Mouse (Mus musculus): ENCODE data around the gene Camta2.
A peak's percentile ranks its signal among the peaks of the same experiment; 100 is the strongest.

Camta2 gene

DNA sequence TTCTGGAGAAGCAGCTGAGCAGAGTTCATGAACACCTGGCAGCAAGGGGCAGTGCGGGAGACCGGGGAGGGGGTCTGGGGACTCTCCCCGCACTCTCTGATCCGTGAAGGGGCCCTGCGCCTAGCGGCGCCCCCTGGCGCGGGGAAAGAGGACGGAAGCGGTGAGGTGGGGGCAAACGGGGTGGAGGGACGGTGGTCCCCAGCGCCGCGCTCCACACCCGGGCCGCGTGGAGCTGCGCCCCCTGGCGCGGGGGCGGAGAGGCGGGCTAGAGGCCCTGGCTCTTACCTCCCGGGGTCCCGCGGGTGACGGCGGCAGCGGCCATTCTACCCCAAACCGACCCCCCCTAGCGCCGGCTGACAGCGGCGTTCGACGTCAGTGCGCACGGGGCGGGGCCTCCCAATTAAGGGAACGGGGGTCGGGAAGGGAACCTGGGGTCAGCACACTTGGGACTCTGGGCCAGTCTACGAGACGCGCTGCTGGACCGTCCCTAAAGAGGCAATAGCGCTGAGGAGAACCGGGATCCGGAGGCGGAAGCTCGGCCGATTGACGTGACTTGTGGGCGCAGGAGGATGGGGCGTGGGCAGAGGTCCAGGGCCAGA, at the start of gene Camta2:
Camta2 (minus strand) TSS at position 505 of the 599 bp plus-strand sequence.
- peak; percentile 93 for DNase-seq (ENCODE audit: low spot score)

- no peak for DNase-seq (ENCODE audit: low spot score)
Observed at GRCm38 (mm10) chr11:70733256-70733655, 45.4 kb upstream of the Camta2 start.

GRCm38 (mm10) chr11:70731178-70731577, 43.3 kb upstream of the Camta2 start:
- no peak for DNase-seq (ENCODE audit: low spot score)

GRCm38 (mm10) chr11:70730427-70731038, 42.6 kb upstream of the Camta2 start:
- no peak for DNase-seq (ENCODE audit: low spot score)

DNA sequence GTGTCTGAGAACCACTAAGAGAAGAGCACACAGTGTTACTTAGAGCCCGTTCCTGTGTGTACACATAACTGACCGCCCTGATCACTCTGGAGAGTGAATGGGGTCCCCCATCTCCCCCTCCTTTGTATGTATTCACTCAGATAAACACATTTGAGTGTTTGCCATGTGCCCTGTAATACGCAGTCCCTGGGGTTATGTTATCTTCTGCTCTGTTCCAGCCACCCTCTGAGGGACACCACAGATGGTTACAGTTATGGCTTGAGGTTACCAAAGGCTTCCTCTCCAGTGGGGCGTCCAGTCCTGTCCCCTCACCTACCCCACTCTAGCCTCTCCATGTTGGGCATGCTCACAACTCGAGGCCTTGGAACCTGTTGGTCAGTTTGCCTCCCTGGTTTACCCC, 39.5 kb upstream of the Camta2 start:
- no peak for DNase-seq (ENCODE audit: low spot score)

GRCm38 (mm10) chr11:70726585-70726984, 38.7 kb upstream of the Camta2 start:
- no peak for DNase-seq (ENCODE audit: low spot score)

DNA sequence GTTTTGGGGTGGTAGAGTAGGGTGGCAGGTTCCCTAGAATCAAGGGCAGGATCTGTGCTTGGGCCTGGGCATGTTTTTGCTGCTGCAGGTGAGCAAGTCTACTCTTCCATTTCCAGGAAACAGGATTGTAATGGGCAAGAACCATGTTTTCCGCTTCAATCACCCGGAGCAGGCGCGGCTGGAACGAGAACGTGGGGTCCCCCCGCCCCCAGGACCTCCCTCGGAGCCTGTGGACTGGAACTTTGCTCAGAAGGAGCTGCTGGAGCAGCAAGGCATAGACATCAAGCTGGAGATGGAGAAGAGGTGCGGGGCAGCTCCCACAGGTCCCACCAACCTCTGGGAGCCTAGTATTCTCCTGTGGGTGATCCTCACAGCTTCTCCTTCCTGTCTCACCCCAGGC, 36.8 kb upstream of the Camta2 start:
- no peak for DNase-seq (ENCODE audit: low spot score)

DNA sequence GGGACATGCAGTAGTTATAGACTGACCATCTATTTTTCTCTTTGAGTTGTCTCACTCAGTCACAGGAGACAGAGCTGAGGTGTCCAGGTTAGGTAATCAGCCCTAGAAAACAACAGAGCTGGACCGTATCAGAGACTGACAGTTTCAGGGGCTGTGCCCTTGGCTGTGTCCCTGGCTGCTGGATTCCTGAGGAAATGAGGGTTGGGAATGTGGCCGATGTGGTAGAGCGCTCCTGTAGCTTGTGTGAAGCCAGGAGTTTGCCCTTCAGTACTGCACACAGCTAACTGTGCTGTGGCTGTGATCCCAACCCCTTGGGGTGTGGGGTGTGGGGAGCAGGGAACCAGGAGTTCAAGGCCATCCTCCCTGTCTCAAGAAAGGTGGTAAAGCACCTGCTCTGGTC, 33.2 kb upstream of the Camta2 start:
- no peak for DNase-seq (ENCODE audit: low spot score)

DNA sequence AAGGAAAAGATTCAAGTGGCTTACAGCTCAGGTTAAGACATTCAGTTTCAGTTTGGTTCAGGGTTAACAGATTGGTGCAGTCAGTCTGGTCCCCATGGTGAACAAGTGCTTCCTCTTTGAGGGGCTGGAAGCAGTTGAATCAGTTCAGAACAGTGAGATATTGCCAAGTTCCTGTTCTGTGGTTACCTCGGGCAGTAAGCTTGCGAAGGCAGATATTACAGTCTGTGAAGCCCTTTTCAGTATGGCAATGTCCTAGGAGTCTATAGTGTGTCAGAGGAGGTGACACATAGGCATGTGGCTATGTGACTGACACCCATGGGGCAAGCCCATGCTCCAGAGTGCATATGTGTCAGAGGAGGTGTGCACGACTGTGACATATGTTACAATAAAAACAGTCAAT, 32.7 kb upstream of the Camta2 start:
- no peak for DNase-seq (ENCODE audit: low spot score)

GRCm38 (mm10) chr11:70718481-70718880, 30.6 kb upstream of the Camta2 start:
- no peak for DNase-seq (ENCODE audit: low spot score)

DNA sequence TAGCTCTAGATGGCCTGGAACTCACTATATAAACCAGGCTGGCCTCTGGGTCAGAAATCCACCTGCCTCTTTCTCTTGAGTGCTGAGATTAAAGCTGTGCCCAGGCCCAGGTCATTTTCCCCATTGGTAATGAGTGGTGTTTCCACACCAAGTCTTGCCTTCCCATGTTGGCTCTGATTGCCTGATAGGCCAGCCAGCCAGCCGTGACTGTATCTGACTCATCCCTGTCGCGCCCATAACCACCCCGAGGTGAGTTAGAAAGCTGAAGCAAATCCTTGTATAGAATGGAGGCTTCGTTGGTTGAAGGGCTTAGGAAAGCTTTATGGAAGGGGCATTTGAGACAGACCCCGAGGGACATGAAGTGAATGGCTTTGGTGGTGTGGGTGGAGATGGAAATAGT, 27.9 kb upstream of the Camta2 start:
- DNase-seq (ENCODE audit: low spot score) = no peak

DNA sequence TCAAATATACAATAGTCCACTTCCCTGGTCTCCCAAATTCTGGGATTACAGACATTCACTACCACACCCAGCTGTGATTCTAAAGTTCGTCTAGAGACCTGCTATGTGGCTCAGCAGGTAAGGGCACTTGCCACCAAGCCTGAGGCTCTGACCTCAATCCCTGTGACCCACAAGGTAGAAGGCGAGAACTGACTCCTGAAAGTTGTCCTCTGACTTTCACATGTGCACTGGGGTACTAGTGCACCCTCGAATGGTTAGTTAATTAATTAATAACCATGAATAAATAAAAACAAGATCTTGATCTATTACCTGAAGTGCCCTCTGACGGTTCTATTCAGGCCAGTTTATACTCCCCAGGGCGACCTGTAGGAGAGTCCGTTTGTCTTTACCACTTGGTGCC, 25.3 kb upstream of the Camta2 start:
- DNase-seq (ENCODE audit: low spot score) = no peak

DNA sequence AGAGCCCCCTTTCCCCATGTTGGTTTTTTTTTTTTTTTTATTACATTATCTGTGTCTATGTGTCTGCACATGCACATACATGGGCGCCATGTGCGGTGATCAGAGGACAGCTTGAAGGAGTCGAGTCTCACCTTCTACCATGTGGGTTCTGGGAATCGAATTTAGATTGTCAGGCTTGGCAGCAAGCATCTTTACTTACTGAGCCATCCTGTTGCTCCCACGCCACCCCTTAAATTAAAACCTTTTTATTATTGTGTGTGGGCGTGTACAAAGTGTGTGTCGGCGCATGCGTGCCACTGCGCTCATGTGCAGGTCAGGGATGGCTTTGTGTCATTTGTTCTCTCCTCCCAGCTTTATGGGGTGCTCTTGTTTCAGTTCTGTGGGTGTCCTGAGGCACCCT, 23.1 kb upstream of the Camta2 start:
- DNase-seq (ENCODE audit: low spot score) = no peak

GRCm38 (mm10) chr11:70706127-70706526, 18.2 kb upstream of the Camta2 start:
- no peak for DNase-seq (ENCODE audit: low spot score)

- no peak for DNase-seq (ENCODE audit: low spot score)
Observed at GRCm38 (mm10) chr11:70702781-70703180, 14.9 kb upstream of the Camta2 start.

- no peak for DNase-seq (ENCODE audit: low spot score)
Observed at GRCm38 (mm10) chr11:70701984-70702733, 14.3 kb upstream of the Camta2 start.

GRCm38 (mm10) chr11:70701221-70701955, 13.5 kb upstream of the Camta2 start:
- no peak for DNase-seq (ENCODE audit: low spot score)

DNA sequence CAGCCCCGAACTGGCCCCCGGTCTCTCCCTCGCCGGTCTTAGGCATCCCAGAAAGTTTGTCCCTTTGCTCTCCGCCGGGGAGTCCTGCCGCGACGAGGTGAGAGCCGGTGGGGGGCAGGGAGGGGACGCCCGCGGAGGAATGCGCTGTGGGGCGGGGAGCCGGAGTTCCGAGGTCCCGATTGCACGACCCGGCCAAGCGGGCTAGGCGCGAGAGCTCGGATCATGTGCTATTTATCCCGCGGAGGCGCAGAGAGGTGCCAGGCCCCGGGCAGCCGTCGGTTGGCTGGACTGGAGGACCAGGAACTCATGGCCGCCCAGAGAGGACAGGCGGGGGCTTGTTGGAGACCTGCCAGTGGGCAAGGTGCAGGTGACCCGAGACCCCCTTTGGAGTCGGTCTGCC, 12.7 kb upstream of the Camta2 start:
- DNase-seq (ENCODE audit: low spot score) = peak; percentile 54

- peak; percentile 93 for DNase-seq (ENCODE audit: low spot score)
Observed at GRCm38 (mm10) chr11:70699722-70700556, 12.0 kb upstream of the Camta2 start, which contains the start of the genes Inca1 and Kif1c. TSS of gene Inca1 (minus strand) at chr11:70700155. TSS of gene Kif1c (plus strand) at chr11:70700548.

GRCm38 (mm10) chr11:70699051-70699450, 11.1 kb upstream of the Camta2 start:
- DNase-seq (ENCODE audit: low spot score) = no peak

- DNase-seq (ENCODE audit: low spot score) = no peak
Observed at GRCm38 (mm10) chr11:70697376-70697775, 9.5 kb upstream of the Camta2 start.

DNA sequence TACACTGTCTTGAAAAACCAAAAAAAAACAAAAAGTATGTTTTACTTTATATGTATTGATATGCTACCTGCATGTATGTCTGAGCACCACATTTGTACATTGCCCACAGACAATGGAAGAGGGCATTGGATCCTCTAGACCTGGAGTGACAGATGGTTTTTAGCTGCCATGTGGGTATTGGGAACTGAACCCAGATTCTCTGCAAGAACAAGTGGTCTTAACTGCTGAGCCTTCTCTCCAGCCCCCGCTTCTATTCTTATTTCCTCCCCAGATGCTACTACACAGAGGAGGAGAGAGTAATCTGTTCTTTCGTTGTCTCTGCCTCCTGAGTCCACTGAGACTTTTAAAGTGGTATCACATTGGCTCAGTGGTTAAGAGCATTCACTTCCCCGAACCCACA, 5.6 kb upstream of the Camta2 start:
- no peak for DNase-seq (ENCODE audit: low spot score)

Measured in embryo, embryonic 10 days (tissue).